Mouse (Mus musculus): Measurements from ENCODE around the gene Lgalsl.

Lgalsl gene

DNA sequence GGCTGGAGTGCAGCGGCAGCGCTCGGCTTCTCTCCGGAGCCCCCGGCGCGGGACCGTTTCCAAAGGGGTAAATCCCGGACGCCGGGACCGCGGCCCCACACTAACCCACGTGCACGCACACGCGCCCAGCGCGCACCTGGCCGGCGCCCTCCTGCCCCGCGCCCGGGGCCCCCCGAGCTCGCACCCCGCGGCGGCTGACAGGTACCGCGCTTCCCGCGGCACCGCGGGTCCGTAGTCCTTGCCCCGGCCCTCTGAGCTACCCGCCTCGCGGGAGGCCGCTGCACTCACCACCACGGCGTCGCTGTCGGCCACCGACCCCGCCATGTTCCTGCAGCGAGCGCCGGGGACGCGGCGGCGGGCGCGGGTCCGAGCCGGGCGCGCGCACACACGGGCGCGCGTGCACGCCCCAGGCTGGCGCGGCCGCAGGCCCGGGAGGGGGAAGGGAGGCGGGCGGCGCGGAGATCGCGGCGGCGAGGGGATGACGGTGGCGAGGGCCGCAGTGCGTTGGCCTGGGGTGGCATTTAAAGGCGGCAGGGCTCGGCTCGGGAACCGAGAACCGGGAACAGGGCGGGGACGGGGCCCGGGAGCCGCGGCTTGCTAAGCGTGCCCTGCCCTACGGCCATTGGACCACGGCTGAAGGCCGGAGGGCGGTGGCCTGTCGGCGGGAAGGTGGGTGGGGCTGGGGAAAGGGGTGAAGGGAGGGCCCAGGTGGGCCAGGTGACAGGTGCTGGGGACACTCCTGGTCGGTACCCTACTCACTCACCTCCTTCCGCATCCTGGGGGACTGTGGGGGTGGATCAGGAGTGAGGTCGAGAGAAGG lies at the start of gene Lgalsl:
TSS of gene Lgalsl (minus strand) at position 371 of the 820 bp plus-strand sequence.
- peak; percentile 33 for DNase-seq (ENCODE audit: low spot score)

DNA sequence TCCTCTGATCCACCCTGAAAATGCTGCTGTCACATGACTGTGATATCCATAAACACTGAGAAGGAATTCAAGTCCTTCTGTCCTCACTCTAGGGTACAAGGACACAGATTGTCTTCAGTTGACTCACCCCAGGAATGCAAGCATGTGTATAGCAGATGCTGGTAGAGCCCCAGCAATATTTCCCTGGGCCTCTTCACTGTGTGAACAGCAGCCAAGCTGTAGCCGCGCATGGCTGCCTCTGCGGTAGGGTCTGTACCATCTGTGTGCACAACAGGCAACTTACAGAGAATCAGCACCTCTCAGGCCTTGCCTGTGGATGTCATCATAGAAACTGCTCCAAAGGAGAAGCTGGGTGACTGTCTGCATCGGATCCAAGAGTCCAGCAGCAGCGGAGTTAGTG lies 47.8 kb upstream of the Lgalsl start:
- no peak for DNase-seq (ENCODE audit: low spot score)

DNA sequence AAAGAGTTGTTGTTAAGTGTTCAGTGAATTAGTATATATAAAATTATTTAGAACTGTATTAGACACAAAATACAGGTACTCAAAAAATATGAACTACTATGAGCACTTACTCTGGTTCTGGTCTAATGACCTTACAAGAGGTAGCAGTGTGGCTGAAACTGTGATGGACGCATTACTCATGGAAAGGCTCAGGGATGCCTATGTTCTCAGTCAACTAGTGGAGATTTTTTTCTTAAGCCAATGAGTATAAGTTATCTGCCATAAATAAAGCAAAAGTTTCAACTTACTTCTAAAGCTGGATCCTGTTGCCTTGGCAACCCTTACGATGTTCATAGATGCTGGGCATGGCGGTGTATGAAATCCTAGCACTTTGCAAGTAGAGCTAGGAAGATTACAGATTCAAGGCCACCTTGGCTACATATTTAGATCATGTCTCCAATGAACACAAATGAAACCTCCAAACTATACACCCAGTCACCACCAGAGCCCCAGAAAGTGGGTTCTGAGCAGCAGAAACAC lies 46.8 kb upstream of the Lgalsl start:
- DNase-seq (ENCODE audit: low spot score), result no peak

DNA sequence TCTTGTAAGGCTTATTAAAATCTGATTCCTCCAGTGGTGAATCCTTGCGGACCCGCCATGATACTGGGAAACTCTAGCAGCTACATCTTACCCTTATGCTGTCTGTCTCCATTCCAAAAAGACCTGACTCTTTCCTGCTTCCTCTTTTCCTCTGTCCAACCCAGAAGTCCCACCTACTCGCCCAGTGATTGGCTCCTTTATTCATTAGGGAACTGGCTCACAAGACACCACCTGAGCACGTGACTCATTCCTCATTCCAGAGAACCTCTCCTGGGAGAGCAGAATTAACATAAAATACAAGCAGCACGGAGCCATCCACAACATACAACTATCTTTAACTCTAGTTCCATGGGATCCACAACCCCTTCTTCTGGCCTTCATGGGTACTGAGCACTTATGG lies 42.5 kb upstream of the Lgalsl start:
- DNase-seq (ENCODE audit: low spot score), result no peak

DNA sequence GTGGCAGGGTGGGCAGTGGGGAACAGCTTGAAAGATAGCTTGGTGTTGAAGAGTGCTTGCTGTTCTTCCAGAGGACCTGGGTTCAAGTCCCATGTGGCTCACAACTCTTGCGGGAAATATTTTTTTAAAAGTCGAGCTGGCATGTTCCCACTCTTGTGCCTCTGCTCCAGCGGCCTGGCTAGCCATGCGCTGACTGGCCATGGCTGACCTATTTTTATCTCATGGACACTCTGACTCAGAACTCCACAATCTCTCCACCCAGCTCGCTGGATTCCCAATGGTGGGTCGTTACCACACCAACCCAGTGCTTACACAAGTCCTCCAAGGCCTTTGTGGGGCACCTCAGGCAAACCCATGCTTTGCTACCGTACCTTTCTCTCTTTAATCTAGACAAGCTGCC lies 42.1 kb upstream of the Lgalsl start:
- DNase-seq (ENCODE audit: low spot score), result no peak

DNA sequence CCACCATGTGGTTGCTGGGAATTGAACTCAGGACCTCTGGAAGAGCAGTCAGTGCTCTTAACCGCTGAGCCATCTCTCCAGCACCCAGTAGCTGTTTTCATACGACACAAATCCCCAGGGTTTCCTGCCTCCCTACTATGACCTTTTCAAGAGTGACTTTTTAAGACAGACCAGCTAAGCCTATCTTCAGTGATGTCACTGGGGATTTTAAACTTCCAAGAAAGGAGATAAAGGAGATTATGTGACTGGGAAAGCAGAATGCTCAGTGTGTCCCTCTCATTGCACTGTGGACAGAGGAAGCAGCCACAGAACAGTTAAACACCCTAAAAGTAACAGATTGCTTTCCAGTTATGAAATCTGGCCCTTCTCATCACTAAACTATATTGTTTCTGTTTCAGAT lies 41.6 kb upstream of the Lgalsl start:
- no peak for DNase-seq (ENCODE audit: low spot score)

DNA sequence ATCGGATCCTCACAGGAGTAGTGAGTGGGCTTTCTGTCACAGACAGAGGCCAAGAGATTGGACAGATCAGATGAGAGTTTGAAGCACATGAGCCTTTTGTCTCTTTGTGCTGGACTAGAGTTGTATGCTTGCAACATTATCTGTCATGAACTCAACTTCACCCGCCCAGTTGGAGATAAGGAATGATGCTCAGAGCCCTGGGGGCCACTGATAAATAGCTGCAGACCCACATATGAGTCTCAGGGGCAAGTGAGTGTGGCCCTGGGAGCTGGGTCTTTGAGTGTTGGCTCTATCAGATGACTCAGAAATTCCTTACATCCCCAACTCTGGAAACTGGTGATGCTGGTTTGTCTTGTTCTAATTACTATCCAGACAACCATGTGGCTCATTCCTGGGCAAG lies 39.1 kb upstream of the Lgalsl start:
- no peak for DNase-seq (ENCODE audit: low spot score)

DNA sequence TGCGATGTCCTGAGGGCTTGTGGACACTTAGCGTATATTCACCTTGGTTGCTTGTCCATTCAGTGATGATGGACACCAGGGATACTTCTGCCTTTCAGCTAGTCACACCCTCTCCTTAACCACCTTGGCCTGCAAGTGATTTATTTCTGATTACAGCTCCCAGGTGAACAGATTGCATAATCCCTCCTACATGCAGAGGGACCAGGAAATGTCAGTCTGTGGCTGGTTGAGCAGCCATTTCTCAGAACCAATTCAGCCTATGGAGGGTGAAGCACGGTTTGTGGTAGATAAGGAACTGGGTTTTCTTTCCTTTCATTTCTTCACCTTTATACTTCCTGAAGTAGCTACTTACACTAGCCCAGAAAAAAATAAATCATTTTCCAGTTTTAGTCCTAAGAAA lies 34.6 kb upstream of the Lgalsl start:
- no peak for DNase-seq (ENCODE audit: low spot score)

DNA sequence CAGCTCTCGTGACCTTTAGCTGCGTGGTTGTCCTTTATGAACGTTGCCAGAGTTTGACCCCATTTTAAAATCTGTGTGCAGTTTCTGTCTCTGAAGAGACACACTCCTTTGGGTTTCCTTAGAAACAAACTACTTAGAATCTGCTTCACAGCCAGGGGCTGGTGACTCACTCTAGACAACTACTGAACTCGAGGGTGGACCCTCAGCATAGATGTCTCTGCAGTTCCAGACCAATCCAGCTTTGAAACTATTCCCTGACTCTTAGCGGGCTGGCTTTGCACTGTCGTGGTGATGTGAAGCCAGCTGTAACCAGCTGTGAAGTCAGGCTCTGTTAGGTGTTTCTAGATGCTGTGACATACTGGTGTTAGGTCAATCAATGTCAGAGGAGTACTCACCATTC lies 33.8 kb upstream of the Lgalsl start:
- no peak for DNase-seq (ENCODE audit: low spot score)

DNA sequence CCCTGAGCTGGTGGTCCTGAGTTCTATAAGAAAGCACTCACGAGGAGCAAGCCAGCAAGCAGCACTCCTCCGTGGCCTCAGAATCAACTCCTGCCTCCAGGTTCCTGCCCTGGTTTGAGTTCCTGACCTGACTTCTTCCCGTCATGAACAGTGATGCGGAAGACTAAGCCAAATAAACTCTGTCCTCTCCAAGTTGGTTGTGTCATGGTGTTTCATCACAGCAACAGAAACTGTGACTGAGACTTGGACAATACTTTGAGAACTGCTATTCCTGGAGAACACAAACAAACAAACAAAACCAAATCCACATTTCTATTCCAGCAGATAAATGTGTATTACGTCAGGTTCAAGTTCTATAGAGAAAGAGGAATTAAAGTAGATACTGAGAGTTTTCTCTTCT lies 31.2 kb upstream of the Lgalsl start:
- DNase-seq (ENCODE audit: low spot score), result no peak

DNA sequence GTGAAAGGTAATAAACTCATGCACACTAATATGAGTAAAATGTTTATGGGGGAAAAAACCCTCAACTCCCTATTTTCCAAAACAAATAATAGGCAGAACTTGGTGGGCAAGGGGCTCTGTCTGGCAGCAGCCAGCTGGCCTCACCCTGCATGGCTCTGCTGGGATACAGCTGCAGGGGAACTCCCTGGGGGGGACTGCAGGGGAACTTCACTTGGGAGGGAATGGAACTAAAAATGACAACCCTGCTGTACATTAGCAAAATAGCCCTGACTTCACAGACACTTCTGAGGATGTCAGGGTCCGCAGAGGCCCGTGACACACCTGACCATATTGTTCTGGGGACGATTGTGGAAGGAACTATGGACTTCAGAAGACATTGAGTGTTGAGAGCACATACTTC lies 29.5 kb upstream of the Lgalsl start:
- no peak for DNase-seq (ENCODE audit: low spot score)

DNA sequence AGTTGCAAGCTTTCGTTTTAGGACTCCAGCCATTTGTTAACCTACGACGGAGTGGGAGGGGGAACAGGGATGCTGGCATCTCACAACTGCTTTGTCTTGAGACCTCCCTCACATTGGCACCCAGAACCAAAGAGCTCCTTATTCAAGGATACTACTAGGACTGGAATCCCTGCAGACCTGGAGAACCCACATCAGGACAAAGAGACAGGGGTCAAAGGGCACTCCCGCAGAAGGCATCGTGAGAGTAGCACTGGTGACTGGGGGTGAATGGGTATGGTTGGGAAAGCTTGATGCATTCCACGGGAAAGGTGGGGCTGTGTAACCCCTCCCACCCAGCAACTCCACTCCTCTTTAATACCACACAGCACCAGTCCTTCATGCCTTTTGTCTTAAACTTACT lies 29.0 kb upstream of the Lgalsl start:
- no peak for DNase-seq (ENCODE audit: low spot score)

DNA sequence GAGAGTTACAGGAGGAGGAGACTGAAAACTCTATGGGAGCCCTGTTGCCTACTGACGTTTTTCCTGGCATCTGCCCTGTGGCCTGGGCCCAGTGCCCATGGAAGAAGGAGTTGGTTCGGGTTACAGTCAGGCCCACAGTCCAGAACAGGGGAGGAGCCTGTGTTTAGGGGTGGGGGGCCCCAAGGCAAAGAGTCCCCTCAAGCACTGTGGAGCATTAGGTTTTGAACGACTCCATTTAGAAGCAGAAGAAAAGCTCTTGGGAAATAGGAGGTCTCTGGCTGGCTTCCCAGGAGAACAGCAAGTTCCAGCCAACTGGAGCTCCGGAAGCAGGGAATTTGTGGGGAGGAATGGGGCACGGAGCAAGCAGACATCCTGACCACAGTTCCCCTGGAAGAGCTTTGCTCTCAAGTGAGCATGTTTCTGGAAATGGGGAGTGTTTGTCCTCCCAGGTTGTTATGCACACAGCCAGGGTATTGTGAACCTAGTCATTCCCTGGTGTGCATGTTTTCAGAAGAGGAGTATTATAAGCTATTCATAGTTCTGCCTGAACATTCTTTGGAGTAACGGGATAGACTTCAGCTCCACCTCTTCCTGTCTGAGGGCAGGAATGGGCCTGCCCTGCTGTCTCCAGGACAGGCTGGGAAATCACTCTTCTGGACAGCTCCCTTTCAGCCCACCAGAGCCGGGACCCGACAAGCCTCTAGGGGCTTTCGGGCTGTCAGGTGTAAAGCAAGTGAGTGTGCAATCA lies 28.2 kb upstream of the Lgalsl start:
- no peak for DNase-seq (ENCODE audit: low spot score)

DNA sequence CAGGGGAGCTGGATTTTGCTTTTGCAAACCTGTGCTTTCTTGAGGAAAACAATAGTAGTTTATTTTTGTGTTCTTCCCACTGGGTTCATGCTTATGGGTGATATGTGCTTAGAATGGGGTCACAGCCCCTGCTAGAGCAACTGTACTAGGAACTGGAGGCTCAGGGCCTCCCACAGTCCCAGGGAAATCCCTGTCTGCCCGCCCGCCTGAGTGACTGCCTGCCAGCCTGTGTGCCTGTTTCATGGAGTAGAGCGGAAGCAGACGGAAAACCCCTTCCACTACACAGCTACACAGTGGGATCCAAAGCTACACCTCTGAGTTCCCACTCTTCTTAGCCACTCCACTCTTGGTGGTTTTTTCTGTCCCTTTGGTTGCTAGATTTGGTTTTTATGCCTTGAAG lies 27.1 kb upstream of the Lgalsl start:
- DNase-seq (ENCODE audit: low spot score), result no peak

DNA sequence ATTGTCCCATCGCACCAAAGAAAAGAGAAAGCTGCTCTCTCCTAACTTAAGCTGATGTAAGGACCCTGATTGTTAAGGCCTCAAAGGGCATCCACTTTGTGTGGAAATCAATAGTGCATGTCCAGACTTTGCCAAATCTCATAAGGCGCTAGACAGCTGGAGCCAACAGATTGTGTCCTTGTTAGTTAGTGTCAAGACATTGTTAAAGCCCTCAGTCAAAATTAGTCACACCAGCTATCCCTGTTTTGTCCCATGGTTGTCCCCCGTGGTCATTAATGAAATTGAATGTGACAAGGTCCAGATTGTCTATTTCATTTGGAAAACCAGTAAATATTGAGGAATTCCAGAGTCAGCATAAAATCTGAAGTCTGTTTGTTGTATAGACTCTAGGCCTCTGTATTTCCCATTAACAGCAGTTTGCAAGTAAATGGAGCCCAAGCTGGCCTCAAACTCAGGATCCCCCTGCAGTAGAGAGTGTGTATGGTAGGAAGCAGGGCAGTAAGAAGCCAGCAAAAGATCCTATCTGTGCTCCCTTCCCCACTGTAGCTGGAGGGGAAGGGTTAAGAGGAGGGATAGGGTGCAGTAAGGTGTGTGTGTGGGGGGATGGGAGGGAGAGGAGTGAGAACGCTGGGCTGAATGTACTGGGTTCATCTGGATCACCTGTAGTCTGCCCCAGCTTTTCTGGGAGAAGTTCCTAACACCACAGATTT lies 23.3 kb upstream of the Lgalsl start:
- no peak for DNase-seq (ENCODE audit: low spot score)

DNA sequence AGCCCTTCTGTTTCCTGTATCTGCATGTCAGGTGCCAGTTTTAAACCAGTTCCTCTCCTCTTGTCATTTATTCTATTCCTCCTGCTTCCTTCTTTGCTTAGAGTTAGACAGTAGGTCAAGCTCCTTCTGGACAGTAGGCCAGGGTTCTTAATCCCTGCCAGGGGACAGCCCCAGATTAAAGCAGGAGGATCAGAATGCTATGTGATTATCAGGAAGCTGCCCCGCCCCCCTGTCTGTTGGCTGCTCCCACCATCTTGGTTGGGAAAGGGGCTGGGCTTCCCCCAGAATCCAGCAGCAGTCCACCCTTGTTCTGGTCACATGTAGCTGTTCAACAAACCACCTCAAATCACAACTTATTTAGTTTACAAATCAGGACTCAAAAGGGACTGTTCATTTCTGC lies 19.3 kb upstream of the Lgalsl start:
- DNase-seq (ENCODE audit: low spot score), result no peak

DNA sequence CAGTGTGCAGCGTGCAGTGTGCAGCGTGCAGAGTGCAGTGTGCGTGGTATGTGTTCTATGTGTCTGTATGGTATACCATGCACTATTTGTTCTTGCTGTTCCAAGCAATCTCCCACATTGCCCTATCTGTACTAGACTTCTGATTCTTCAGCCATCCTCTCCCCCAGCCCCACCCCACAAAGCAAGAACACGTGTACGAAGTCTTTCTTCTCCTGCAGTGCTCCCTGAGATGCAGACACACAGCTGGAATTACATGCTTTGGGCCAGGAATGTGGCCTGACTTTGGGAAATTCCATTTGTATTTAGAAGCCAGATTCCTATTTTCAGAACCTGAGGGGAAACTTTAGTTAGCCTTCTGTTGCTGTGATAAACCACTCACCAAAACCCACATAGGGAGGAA lies 18.5 kb upstream of the Lgalsl start:
- DNase-seq (ENCODE audit: low spot score), result no peak

DNA sequence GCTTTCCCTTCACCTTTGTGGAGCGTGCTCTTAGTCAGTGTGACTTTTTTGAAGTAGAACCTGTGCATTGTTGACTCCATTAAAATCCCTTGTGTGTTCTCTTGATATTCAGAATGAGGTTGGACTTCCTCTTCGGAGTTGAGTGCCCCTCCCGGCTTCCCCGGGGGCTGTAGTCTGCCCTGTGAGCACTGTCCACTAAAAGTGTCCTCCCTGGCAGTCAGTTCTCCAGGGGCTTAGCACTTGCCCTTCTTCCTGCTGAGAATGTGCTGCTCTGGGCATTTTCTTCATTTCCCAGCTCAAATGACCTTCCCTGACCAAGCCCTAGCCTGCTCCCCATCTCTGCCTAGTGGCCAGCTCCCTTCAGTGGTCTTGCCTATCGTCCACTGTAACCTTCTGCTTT lies 6.5 kb upstream of the Lgalsl start:
- no peak for DNase-seq (ENCODE audit: low spot score)

DNA sequence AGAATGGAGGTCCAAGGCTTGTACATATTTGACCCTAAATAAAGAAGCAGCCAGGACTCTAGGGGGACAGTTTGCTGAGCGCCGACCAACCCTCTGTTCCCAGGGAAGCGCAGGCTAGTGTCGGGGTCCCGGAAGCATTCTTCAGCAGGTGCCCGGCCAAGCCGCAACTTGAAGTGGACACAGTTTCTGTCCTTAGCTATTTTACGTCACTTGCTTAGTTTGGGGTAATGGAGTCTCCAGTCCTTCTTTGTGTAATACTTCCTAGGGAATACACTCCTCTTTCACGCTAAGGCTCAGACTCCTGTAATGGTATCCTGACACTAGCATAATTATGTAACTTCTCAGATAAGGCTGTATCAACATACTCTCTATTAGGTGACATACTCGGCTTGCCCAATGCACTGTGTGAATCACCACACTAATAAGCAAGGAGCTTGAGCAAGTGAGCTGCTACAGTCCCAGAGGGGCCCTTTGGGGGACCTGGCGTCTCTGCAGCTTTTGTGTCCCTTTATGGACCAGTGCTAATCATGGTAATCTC lies 813 bp upstream of the Lgalsl start:
- DNase-seq (ENCODE audit: low spot score), result no peak

DNA sequence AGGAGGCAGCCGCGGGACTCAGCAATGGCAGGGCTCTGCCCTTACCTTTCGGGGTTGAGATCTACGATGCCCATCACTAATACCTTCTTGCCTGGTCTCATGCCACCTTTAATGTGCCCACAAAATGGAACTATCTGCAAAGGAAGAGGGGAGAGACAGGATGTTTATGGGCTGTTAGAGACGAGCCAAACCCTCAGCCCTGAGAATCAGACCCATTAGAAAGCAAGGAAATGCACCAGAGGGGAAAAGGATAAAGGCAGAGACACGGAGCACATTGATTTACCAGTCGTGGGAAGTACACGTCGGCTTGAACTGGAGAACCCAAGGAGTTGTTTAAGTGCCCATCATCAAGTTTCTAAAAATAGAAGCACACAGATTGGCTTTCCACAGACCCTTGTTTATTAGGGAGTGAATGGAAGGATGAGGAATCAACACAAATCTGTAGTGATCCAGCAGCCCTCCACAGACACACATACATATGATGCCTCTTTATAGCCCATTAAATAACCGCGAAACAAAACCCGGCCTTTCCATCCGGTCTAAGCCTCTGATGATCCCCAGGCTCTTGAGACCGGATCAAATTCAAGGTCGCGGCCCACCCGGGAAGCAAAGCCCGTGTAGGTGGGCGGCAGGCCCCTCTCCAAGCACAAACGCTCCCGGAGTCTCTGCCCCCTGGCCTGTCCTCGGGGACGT lies 717 bp downstream of the Lgalsl start:
- DNase-seq (ENCODE audit: low spot score), result no peak

DNA sequence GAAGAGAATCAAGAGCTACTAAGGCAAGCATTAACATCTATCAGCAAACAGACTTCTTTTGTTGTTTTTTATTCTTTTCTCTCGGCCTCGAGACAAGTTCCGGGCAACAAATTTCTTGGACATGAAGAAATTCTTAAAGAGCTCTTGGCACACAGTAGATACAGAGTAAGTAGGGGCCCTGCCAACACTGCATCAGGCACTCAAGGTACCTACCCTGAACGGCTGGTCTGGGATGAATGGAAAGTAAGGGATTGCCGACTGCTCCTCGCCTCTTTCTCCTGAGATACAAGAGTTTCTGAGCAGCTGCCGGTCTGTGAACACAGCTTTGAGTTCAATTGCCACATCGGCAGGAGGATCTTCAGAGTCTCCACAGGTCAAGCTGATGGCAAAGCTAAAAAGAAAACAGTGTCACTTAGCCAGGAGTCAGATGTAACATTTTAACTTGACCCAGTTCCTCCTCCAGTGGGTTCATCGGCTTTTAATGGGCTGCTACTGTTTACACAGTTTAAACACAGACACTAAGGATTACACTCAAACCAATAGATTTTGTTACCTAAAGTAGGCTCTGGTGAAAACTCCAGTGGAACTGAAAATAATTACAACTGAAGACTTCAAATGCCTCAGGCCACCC lies 1.7 kb downstream of the Lgalsl start:
- no peak for DNase-seq (ENCODE audit: low spot score)

All from spleen, adult 12 weeks (tissue).